Mouse (Mus musculus) myocyte (in vitro differentiated cells): ENCODE measurements around the gene Fkbpl. TPM values are rescaled to one million over a fixed set of nuclear protein-coding genes. Genes with fewer than 3 reads are reported as not detected.

Experiments used
- H3K27me3 ChIP-seq: one replicate; pipeline ENCODE4 v1.6.1; 2011; ENCODE audit not compliant: control insufficient read depth, insufficient read depth, insufficient read length
- H3K36me3 ChIP-seq: one replicate; pipeline ENCODE4 v1.6.1; 2011; ENCODE audit not compliant: control insufficient read depth, insufficient read depth
- H3K4me2 ChIP-seq: one replicate; pipeline ENCODE4 v1.6.1; 2011; ENCODE audit warnings: low read depth, control low read depth
- H3K4me3 ChIP-seq: one replicate; pipeline ENCODE4 v1.5.1; 2011; ENCODE audit warnings: mild to moderate bottlenecking, control low read depth, moderate library complexity
- H3K79me2 ChIP-seq: one replicate; pipeline ENCODE4 v1.6.1; 2011; ENCODE audit not compliant: control insufficient read depth, insufficient read depth
- H3ac ChIP-seq: one replicate; pipeline ENCODE4 v1.6.1; 2011; ENCODE audit not compliant: control insufficient read depth, insufficient read length
- CEBPB ChIP-seq: IDR thresholded peaks from 2 replicates; pipeline ENCODE4 v1.6.1; 2011; ENCODE audit warnings: mild to moderate bottlenecking, moderate library complexity; ENCODE audit not compliant: poor library complexity, insufficient read depth, severe bottlenecking
- E2F4 ChIP-seq: IDR thresholded peaks from one replicate; pipeline ENCODE4 v1.6.1; 2011; ENCODE audit warnings: mild to moderate bottlenecking, control low read depth, moderate library complexity; ENCODE audit not compliant: insufficient read depth
- MAX ChIP-seq: IDR thresholded peaks from one replicate; pipeline ENCODE4 v1.6.1; 2011; ENCODE audit warnings: low read depth, mild to moderate bottlenecking, control low read depth
- MYOD1 ChIP-seq, 3 experiments: IDR thresholded peaks; one replicate each; pipeline ENCODE4 v1.6.1; 2011; ENCODE audit warnings: control low read depth in 2 of 3, low read depth in 2 of 3, mild to moderate bottlenecking in 2 of 3, moderate library complexity in 1 of 3; ENCODE audit not compliant: insufficient read length in 2 of 3, control insufficient read depth in 1 of 3
- MYOG ChIP-seq, 3 experiments: IDR thresholded peaks; one replicate each; pipeline ENCODE4 v1.6.1; 2011; ENCODE audit warnings: control low read depth in 2 of 3, low read depth in 2 of 3, mild to moderate bottlenecking in 2 of 3; ENCODE audit not compliant: insufficient read length in 2 of 3, control insufficient read depth in 1 of 3, insufficient read depth in 1 of 3
- POLR2AphosphoS2 ChIP-seq: IDR thresholded peaks from one replicate; pipeline ENCODE4 v1.6.1; 2011; ENCODE audit warnings: low read depth, control low read depth; ENCODE audit not compliant: insufficient read length
- REST ChIP-seq: IDR thresholded peaks from one replicate; pipeline ENCODE4 v1.6.1; 2011; ENCODE audit warnings: mild to moderate bottlenecking, control low read depth, moderate library complexity; ENCODE audit not compliant: insufficient read depth, insufficient read length
- SRF ChIP-seq: IDR thresholded peaks from one replicate; pipeline ENCODE4 v1.6.1; 2011; ENCODE audit warnings: low read depth; ENCODE audit not compliant: control insufficient read depth, insufficient read length
- TCF12 ChIP-seq: IDR thresholded peaks from one replicate; pipeline ENCODE4 v1.6.1; 2011; ENCODE audit warnings: mild to moderate bottlenecking, control low read depth; ENCODE audit not compliant: poor library complexity, insufficient read depth, severe bottlenecking
- TCF3 ChIP-seq: IDR thresholded peaks from one replicate; pipeline ENCODE4 v1.6.1; 2011; ENCODE audit warnings: low read depth, control low read depth; ENCODE audit not compliant: insufficient read length
- USF1 ChIP-seq: IDR thresholded peaks from one replicate; pipeline ENCODE4 v1.6.1; 2011; ENCODE audit warnings: low read depth, mild to moderate bottlenecking, control low read depth, moderate library complexity
- polyA plus RNA-seq: library from polyadenylated mRNA; unstranded; fragments of >200 nt; fragmentation: generic; extraction: Trizol; gene quantifications from one replicate; pipeline ENCODE4 v1.2.1, GENCODE M21; 2012; ENCODE audit warnings: missing spikeins

The Fkbpl gene
- polyA plus RNA-seq, 1 experiment = 13.5 TPM

GRCm38 (mm10) chr17:34635671-34636070 is 8.9 kb upstream of the Fkbpl start:
- no peak overlapping the region for H3ac ChIP-seq

DNA sequence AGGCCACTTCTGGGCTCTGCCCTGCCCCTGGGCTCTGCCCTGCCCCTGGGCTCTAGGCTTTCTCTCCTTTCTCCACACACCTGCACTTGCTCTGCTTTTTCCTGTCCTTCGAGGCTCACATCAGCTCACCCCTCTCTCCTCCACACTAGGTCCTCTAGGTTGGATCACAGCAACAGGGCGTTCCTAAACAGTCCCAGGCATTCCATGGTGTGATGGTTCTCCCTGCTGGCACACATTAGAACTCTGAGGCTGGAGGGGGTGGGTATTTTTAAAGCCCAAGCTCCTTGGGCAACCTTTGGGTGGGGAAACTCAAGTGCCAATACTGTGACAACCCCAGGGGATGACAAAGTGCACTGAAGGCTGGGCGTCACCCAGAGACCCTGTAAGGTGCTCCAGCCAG is 7.1 kb upstream of the Fkbpl start:
- Histone ChIP-seq H3K27me3 (peaks cover 18% of the 10 kb centered on the region), H3K4me3 (no peak overlapping the region), H3ac (no peak overlapping the region), H3K4me2 (peak overlapping the region; percentile 12), H3K79me2 (no peaks in the 10 kb centered on the region), H3K36me3 (no peaks in the 10 kb centered on the region)
- TF ChIP-seq E2F4 (no peak), MAX (no peak)

More at GRCm38 (mm10) chr17:34635671-34636070, 8.9 kb upstream of the Fkbpl start:
- Histone ChIP-seq H3K4me2 (no peak overlapping the region), H3K36me3 (no peaks in the 10 kb centered on the region), H3K4me3 (no peak overlapping the region), H3K79me2 (no peaks in the 10 kb centered on the region), H3K27me3 (peaks cover 36% of the 10 kb centered on the region)
- 0 out of 2 replicates have a peak, but pooled peaks have one; percentile 15 for TF ChIP-seq CEBPB
- TF ChIP-seq POLR2AphosphoS2 = no peak

GRCm38 (mm10) chr17:34639461-34640255 is 4.9 kb upstream of the Fkbpl start:
- Histone ChIP-seq H3K4me3 (no peak overlapping the region), H3ac (no peak overlapping the region), H3K4me2 (peak overlapping the region; percentile 65), H3K36me3 (no peaks in the 10 kb centered on the region), H3K79me2 (no peaks in the 10 kb centered on the region), H3K27me3 (no peaks in the 10 kb centered on the region)
- TF ChIP-seq MAX (no peak), MYOG (IDR thresholded peaks at IDR 0.05; ENCODE audit: control insufficient read depth in 1 of 3, insufficient read depth in 1 of 3, insufficient read length in 2 of 3, low read depth in 2 of 3) (no peak), USF1 (no peak), SRF (no peak), REST (no peak), CEBPB (no peak), POLR2AphosphoS2 (no peak)

DNA sequence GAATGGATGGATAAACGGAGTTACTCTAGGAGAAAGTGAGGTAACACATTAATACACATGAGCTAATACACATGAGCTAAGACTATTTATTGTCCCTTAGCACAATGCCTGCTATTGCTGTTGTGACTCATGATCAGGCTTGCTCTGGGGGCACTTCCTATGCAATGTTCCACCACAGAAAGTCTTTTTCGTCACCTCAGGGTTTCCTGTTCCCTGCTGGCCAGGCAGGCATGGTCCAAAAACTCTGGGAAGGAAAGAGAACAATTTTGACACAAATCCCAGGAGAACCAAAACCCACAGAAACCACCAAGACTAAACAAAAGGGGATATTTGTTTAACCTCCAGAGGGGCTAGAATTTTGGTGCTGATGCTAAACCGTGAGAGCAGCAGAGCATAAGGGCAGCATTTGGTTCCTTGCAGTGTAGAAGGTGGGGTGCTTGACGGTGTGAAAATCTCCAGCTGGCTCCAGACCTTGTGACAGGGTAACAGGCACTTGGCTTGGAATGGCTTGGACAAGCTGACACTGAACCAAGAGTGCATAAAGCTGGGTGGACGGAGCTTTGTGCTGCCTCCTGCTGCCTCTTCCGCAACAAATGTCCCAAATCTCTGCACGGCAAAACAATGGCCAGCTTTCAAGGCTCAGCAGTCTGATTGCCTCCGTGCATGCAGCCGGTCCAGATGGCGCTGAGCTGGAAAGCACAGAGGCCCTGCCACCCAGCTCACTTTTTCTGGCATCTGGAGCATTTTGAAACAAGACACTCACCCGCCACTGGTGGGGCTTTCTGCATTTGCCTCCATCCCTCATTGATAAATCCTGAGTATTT is 3.6 kb upstream of the Fkbpl start:
- Histone ChIP-seq H3K79me2 (peaks cover 5% of the 10 kb centered on the region), H3K4me2 (peak overlapping the region; percentile 65), H3ac (no peak overlapping the region), H3K36me3 (no peaks in the 10 kb centered on the region), H3K4me3 (no peak overlapping the region), H3K27me3 (no peaks in the 10 kb centered on the region)
- peak in 2 of 3 experiments; percentile 5 to 78 for TF ChIP-seq MYOG (IDR thresholded peaks at IDR 0.05; ENCODE audit: control insufficient read depth in 1 of 3, insufficient read depth in 1 of 3, insufficient read length in 2 of 3, low read depth in 2 of 3)
- no peak for TF ChIP-seq SRF

DNA sequence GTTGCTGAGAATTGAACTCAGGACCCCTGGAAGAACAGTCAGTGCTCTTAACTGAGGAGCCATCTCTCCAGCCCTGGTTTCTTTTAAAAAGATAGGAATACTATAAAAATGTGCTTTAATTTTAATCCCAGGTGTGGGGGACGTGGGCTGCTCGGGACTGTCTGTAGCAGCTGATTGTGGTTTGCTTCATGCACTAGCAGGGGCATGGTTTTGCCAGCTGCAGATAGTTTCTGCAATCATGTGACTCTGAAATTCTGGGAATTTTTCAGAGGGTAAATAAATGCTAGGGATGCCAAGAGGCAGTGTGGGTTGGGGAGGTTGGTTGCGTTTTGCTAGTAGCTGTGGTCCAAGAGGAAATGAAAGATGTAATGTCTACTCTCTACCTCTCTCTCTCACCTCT is 2.6 kb upstream of the Fkbpl start:
- Histone ChIP-seq H3K4me2 (peak overlapping the region; percentile 65), H3K27me3 (no peaks in the 10 kb centered on the region), H3K4me3 (no peak overlapping the region), H3ac (no peak overlapping the region), H3K36me3 (no peaks in the 10 kb centered on the region), H3K79me2 (peaks cover 5% of the 10 kb centered on the region)
- peak; percentile 69 for TF ChIP-seq TCF12
- TF ChIP-seq MYOG (IDR thresholded peaks at IDR 0.05; ENCODE audit: control insufficient read depth in 1 of 3, insufficient read depth in 1 of 3, insufficient read length in 2 of 3, low read depth in 2 of 3) = peak; percentile 5 to 75 (median 40)
- TF ChIP-seq SRF = no peak
- TF ChIP-seq USF1 = peak; percentile 77
- peak; percentile 23 to 71 (median 62) for TF ChIP-seq MYOD1 (IDR thresholded peaks at IDR 0.05; ENCODE audit: control insufficient read depth in 1 of 3, insufficient read length in 2 of 3, low read depth in 2 of 3)
- peak; percentile 64 for TF ChIP-seq TCF3
